Mouse (Mus musculus): ENCODE measurements around the gene Abr. TPM values are rescaled to one million over a fixed set of nuclear protein-coding genes. Genes with fewer than 3 reads are reported as not detected.

The Abr gene
- polyA plus RNA-seq, 2 experiments: 39.7 to 67.5 TPM

DNA sequence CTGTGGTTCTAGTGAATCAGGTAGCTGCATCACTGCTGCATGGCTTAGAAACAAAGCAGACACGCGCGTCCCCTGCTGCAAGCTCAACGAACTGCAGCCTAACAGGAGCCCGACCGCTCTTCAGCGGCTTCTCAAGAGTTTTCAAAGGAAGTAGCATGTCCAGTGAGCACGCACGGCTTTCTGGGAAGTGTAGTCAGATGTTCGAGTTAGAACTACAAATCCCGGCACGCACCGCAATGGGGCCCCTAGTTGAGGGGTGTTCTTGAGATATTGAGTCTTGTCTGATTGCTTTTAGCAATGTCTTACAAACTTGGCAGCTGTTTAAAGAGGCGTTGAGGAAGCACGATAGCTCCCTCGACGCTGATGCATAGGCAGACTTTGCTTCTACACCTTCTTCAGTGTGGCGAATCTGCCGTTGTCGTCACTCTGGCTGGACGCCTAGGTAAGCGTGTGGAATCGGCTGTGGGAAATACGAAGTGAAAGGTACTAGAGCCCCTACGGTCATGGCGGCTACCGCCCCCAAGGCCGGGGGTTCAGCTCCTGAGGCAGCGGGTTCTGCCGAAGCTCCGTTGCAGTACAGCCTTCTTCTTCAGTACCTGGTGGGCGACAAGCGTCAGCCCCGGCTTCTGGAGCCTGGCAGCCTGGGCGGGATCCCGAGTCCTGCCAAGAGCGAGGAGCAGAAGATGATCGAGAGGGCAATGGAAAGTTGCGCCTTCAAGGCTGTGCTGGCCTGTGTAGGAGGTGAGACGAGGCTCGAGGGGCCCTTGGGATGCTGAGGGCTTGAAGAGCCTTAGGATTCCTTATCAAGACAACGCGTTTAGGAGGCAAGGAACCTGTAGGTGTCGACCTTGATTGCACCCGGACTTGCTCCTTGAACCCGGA is 215.2 kb downstream of the Abr start, which contains the start of gene Timm22:
Timm22 (plus strand) TSS at position 251 of the 882 bp plus-strand sequence.
- peak within 1 kb of the TSS; percentile 85 for H3K9ac ChIP-seq (ENCODE audit: low read depth, low read length, severe bottlenecking)
- no peaks in the 10 kb centered on the region for H3K9me3 ChIP-seq (ENCODE audit: control insufficient read depth, low read length)
- TF ChIP-seq POLR2A (IDR thresholded peaks at IDR 0.05; ENCODE audit: borderline replicate concordance, extremely low read depth, insufficient read depth, insufficient read length): peak; percentile 81; the same call in 1 of the 2 replicates
- peak within 1 kb of the TSS; percentile 83 for H3K4me3 ChIP-seq (replicated peaks; ENCODE audit: low read length)
- ATAC-seq (ENCODE audit: low FRiP score, low read depth) (peak; percentile 93), DNase-seq (ENCODE audit: low spot score) (peak; percentile 98)
- peak within 1 kb of the TSS; percentile 63 for H3K4me2 ChIP-seq (replicated peaks; ENCODE audit: low read depth, low read length, severe bottlenecking)
- under 1% methylated on average over 44 of the region's 46 CpGs for WGBS
- H3K36me3 ChIP-seq (ENCODE audit: control insufficient read depth, insufficient read depth, low read length): peaks cover 20% of the 10 kb centered on the region
- H3K27ac ChIP-seq (replicated peaks; ENCODE audit: low read depth, low read length): peak within 1 kb of the TSS; percentile 77
- no peaks in the 10 kb centered on the region for H3K27me3 ChIP-seq (ENCODE audit: control insufficient read depth, insufficient read depth, low read length)
- no peaks in the 10 kb centered on the region for H3K4me1 ChIP-seq (ENCODE audit: control insufficient read depth, insufficient read depth, low read length)

DNA sequence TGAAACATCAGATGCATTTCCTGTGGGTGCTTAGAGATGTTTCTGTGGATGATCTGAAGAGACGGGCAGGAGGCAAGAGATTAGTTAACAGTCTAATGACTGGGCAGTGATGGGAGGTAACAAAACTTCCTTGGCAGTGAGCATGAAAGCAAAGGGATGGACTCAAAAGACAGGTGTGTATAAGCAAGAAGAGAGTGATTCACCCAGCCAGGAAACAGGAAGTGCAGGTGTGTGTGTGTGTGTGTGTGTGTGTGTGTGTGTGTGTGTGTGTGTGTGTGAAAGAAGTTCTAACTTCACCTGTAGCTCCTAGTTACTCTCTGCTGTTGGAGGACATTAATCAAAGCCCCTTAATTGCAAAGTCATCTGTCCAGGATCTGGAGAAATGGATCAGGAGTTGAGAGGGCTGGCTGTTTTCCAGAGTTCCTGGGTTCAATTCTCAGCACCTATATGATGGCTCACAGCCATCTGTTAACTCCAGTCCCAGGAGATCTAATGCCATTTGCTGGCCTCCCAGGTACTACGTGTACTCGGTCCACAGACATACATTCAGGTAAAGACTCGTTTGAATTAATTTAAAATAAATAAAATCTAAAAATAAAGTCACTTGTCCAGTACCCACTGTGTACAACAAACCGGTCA is 216.4 kb downstream of the Abr start:
- TF ChIP-seq POLR2A (IDR thresholded peaks at IDR 0.05; ENCODE audit: borderline replicate concordance, extremely low read depth, insufficient read depth, insufficient read length): no peak
- DNase-seq (ENCODE audit: low spot score): no peak
- 78% methylated on average over 5 of the region's 5 CpGs for WGBS

DNA sequence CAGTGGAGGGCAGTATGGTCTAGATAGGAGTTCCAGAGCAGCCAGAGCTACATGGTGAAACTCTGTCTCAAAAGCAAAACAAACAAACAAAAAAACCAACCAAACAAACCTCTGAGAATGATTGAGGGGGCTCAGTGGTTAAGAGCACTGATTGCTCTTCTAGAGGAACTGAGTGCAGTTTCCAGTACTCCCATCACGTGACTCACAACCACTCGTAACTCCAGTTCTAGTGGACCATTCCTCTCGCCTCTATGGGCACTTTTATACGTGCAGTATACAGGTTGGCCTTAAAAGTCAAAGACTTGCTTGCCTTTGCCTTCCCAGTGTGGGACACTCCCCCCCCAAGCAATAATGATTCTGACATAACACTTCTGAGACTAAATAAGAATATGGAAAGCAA is 217.0 kb downstream of the Abr start:
- WGBS: 52% methylated on average over 4 of the region's 4 CpGs
- TF ChIP-seq POLR2A (IDR thresholded peaks at IDR 0.05; ENCODE audit: borderline replicate concordance, extremely low read depth, insufficient read depth, insufficient read length): no peak
- no peak overlapping the region for H3K4me2 ChIP-seq (replicated peaks; ENCODE audit: low read depth, low read length, severe bottlenecking)
- H3K36me3 ChIP-seq (ENCODE audit: control insufficient read depth, insufficient read depth, low read length): peaks cover 11% of the 10 kb centered on the region; the same call in 1 of the 2 replicates
- H3K27ac ChIP-seq (replicated peaks; ENCODE audit: low read depth, low read length): no peak overlapping the region
- H3K9me3 ChIP-seq (ENCODE audit: control insufficient read depth, low read length): no peaks in the 10 kb centered on the region
- DNase-seq (ENCODE audit: low spot score): no peak
- H3K4me1 ChIP-seq (ENCODE audit: control insufficient read depth, insufficient read depth, low read length): peaks cover 7% of the 10 kb centered on the region
- H3K4me3 ChIP-seq (replicated peaks; ENCODE audit: low read length): no peak overlapping the region
- H3K27me3 ChIP-seq (ENCODE audit: control insufficient read depth, insufficient read depth, low read length): no peaks in the 10 kb centered on the region
- ATAC-seq (ENCODE audit: low FRiP score, low read depth): no peak
- H3K9ac ChIP-seq (ENCODE audit: low read depth, low read length, severe bottlenecking): no peak overlapping the region

More for the DNA sequence above, 216.4 kb downstream of the Abr start:
- Histone ChIP-seq H3K9ac (ENCODE audit: low read depth, low read length, severe bottlenecking) (no peak overlapping the region), H3K4me1 (ENCODE audit: control insufficient read depth, insufficient read depth, low read length) (peaks cover 4% of the 10 kb centered on the region), H3K27me3 (ENCODE audit: control insufficient read depth, insufficient read depth, low read length) (no peaks in the 10 kb centered on the region), H3K36me3 (ENCODE audit: control insufficient read depth, insufficient read depth, low read length) (peaks cover 12% of the 10 kb centered on the region; the same call in 1 of the 2 replicates), H3K9me3 (ENCODE audit: control insufficient read depth, low read length) (no peaks in the 10 kb centered on the region), H3K4me2 (replicated peaks; ENCODE audit: low read depth, low read length, severe bottlenecking) (no peak overlapping the region), H3K4me3 (replicated peaks; ENCODE audit: low read length) (no peak overlapping the region), H3K27ac (replicated peaks; ENCODE audit: low read depth, low read length) (no peak overlapping the region)
- ATAC-seq (ENCODE audit: low FRiP score, low read depth): no peak

DNA sequence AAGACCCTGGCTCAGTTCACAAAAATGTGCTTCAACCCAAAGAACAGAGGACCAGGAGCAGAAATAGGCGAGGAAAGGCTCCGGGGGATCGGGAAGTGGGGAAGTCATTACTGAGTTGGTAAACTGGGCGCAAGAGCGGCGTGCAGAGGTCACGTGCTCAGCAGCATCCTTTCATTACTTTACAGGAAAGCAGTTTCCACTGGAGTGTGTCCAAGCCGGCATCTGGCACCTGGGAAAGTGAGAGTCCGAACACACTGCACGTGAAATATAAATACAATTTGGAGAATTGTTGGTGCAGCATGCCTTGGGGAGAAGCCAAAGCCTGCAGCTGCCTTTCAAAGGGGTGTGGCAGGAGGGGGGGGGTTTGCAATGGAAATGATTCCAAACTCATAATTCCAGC is 220.7 kb downstream of the Abr start:
- 0 out of 2 replicates have a peak overlapping the region, but pooled peaks have one; percentile 10 for H3K4me2 ChIP-seq (replicated peaks; ENCODE audit: low read depth, low read length, severe bottlenecking)
- ATAC-seq (ENCODE audit: low FRiP score, low read depth) (no peak), DNase-seq (ENCODE audit: low spot score) (peak; percentile 70)
- H3K27me3 ChIP-seq (ENCODE audit: control insufficient read depth, insufficient read depth, low read length): no peaks in the 10 kb centered on the region
- H3K27ac ChIP-seq (replicated peaks; ENCODE audit: low read depth, low read length): peak overlapping the region; percentile 55
- H3K9me3 ChIP-seq (ENCODE audit: control insufficient read depth, low read length): no peaks in the 10 kb centered on the region
- H3K4me3 ChIP-seq (replicated peaks; ENCODE audit: low read length): no peak overlapping the region
- H3K9ac ChIP-seq (ENCODE audit: low read depth, low read length, severe bottlenecking): no peak overlapping the region
- no peaks in the 10 kb centered on the region for H3K36me3 ChIP-seq (ENCODE audit: control insufficient read depth, insufficient read depth, low read length)
- no peak for TF ChIP-seq POLR2A (IDR thresholded peaks at IDR 0.05; ENCODE audit: borderline replicate concordance, extremely low read depth, insufficient read depth, insufficient read length)
- H3K4me1 ChIP-seq (ENCODE audit: control insufficient read depth, insufficient read depth, low read length): peaks cover 14% of the 10 kb centered on the region
- WGBS: 19% methylated on average over 10 of the region's 10 CpGs

DNA sequence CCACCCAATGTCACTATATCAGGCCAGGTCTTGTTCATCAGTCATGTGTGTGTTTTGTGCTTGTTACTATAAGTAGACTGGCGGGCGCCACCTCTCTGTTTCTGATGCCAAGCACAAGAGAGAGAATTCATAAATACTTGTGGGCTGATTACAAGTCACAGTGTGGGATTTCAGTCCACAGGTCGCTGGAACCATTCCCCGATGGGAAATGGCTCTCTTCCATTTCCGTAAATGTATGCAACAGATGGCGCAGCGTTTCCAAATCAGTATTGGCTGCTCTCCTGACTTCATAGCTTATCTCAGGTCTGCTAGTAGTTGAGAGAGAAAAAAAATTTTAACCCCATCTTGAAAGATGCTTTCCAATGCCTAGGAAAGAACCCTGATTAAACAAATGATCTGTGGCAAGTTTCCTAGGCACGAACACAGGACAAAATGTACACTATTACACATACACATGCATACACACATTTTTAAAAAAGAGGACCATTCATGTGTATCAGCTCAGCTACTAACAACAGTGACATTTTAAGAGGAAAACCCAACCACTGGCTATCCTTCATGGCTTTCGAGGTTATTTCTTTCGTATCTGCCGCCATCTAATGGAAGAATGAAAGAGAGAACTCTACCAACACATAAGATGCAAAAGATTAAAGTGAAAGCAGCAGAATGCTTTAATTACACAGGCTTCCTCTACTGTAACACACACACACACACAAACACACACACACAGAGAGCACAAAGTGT is 222.4 kb downstream of the Abr start:
- 4% methylated on average over 11 of the region's 11 CpGs for WGBS
- Histone ChIP-seq H3K4me1 (ENCODE audit: control insufficient read depth, insufficient read depth, low read length) (peaks cover 20% of the 10 kb centered on the region), H3K4me2 (replicated peaks; ENCODE audit: low read depth, low read length, severe bottlenecking) (peak overlapping the region; percentile 76), H3K36me3 (ENCODE audit: control insufficient read depth, insufficient read depth, low read length) (no peaks in the 10 kb centered on the region), H3K27me3 (ENCODE audit: control insufficient read depth, insufficient read depth, low read length) (no peaks in the 10 kb centered on the region), H3K9me3 (ENCODE audit: control insufficient read depth, low read length) (no peaks in the 10 kb centered on the region), H3K4me3 (replicated peaks; ENCODE audit: low read length) (peak overlapping the region; percentile 84), H3K27ac (replicated peaks; ENCODE audit: low read depth, low read length) (peak overlapping the region; percentile 83), H3K9ac (ENCODE audit: low read depth, low read length, severe bottlenecking) (0 out of 2 replicates have a peak overlapping the region, but pooled peaks have one; percentile 85)
- no peak for TF ChIP-seq POLR2A (IDR thresholded peaks at IDR 0.05; ENCODE audit: borderline replicate concordance, extremely low read depth, insufficient read depth, insufficient read length)
- DNase-seq (ENCODE audit: low spot score) (peak; percentile 77), ATAC-seq (ENCODE audit: low FRiP score, low read depth) (peak; percentile 40; the same call in 1 of the 2 replicates)

All from limb, embryonic 14.5 days (tissue).